In genomic region chr16:36016335-36016734, GRCm38 (mm10) we compare ENCODE assay signal across 31 mouse cellular contexts.
"Had no signal": no experiment of that assay in that cellular context is flagged by ENCODE, and none has a peak within 500 bp of the region (broad histone marks: within the 10 kb centered on the region; RNA-seq: fewer than 3 reads in every experiment).

No protein-coding gene starts in this region.

- DNase-seq: left cerebral cortex, postnatal 4 days; liver; liver, embryonic 13.5 days; liver, postnatal 0 days; lung, adult 18-20 months; lung, adult 2 months; lung, embryonic 14.5 days; lung, postnatal 10 days; lung, postnatal 14 days; lung, postnatal 36 days; lung, postnatal 4 days; midbrain, embryonic 14.5 days had no signal

- H3K9ac ChIP-seq: limb, embryonic 12.5 days; limb, embryonic 13.5 days; limb, embryonic 15.5 days; liver, embryonic 12.5 days; liver, embryonic 13.5 days; liver, embryonic 14.5 days; liver, embryonic 15.5 days; liver, postnatal 0 days; lung, embryonic 14.5 days; lung, embryonic 15.5 days; midbrain, embryonic 12.5 days; midbrain, embryonic 13.5 days; midbrain, embryonic 15.5 days had no signal

- H3K27me3 ChIP-seq: limb, embryonic 12.5 days; limb, embryonic 13.5 days; limb, embryonic 15.5 days; liver, embryonic 12.5 days; liver, embryonic 13.5 days; liver, embryonic 15.5 days; lung, embryonic 15.5 days; midbrain, embryonic 12.5 days; midbrain, embryonic 13.5 days; midbrain, embryonic 15.5 days had no signal

- H3K4me3 ChIP-seq: left cerebral cortex, adult 2 months; limb, embryonic 10.5 days; limb, embryonic 12.5 days; limb, embryonic 13.5 days; limb, embryonic 15.5 days; liver, embryonic 12.5 days; liver, embryonic 13.5 days; liver, embryonic 15.5 days; lung, embryonic 15.5 days; midbrain, embryonic 10.5 days; midbrain, embryonic 12.5 days; midbrain, embryonic 13.5 days; midbrain, embryonic 15.5 days; myocyte had no signal

- H3K4me1 ChIP-seq: limb, embryonic 10.5 days; limb, embryonic 12.5 days; limb, embryonic 13.5 days; limb, embryonic 15.5 days; liver, embryonic 12.5 days; liver, embryonic 13.5 days; liver, embryonic 15.5 days; lung, embryonic 15.5 days; midbrain, embryonic 10.5 days; midbrain, embryonic 12.5 days; midbrain, embryonic 13.5 days; midbrain, embryonic 15.5 days had no signal

- ATAC-seq: liver, embryonic 12.5 days; liver, postnatal 0 days; lung, postnatal 0 days; midbrain, embryonic 13.5 days; midbrain, embryonic 15.5 days; midbrain, embryonic 16.5 days had no signal

- H3K27ac ChIP-seq: left cerebral cortex, adult 2 months; limb, embryonic 10.5 days; limb, embryonic 12.5 days; limb, embryonic 13.5 days; limb, embryonic 15.5 days; liver, embryonic 12.5 days; liver, embryonic 13.5 days; liver, embryonic 14.5 days; liver, embryonic 15.5 days; lung, embryonic 15.5 days; macrophage; midbrain, embryonic 10.5 days; midbrain, embryonic 12.5 days; midbrain, embryonic 13.5 days; midbrain, embryonic 15.5 days had no signal

- H3K4me2 ChIP-seq: limb, embryonic 12.5 days; limb, embryonic 13.5 days; limb, embryonic 15.5 days; liver, embryonic 11.5 days; liver, embryonic 12.5 days; liver, embryonic 13.5 days; liver, embryonic 15.5 days; lung, embryonic 14.5 days; lung, embryonic 15.5 days; midbrain, embryonic 11.5 days; midbrain, embryonic 12.5 days; midbrain, embryonic 13.5 days; midbrain, embryonic 15.5 days had no signal

- H3K9me3 ChIP-seq: limb, embryonic 10.5 days; limb, embryonic 12.5 days; limb, embryonic 13.5 days; limb, embryonic 15.5 days; liver, embryonic 12.5 days; liver, embryonic 13.5 days; liver, embryonic 15.5 days; lung, embryonic 15.5 days; midbrain, embryonic 10.5 days; midbrain, embryonic 12.5 days; midbrain, embryonic 13.5 days; midbrain, embryonic 15.5 days had no signal
